Mouse (Mus musculus) layer of hippocampus, postnatal 10 days (tissue): ENCODE results near the gene Cox7a1. TPM values are rescaled to one million over a fixed set of nuclear protein-coding genes. Genes with fewer than 3 reads are reported as not detected.

Experiments used
- DNase-seq, 2 experiments: peaks; one replicate each; pipeline ENCODE4 v3.0.0; 2021; ENCODE audit warnings: low spot score in 2 of 2
- total RNA-seq, 2 experiments: library from RNA; stranded (reverse); gene quantifications; 2 replicates each; pipeline ENCODE4 v1.2.3; 2021

Cox7a1 gene
- total RNA-seq, 2 experiments from 2014 or later = 5.3 to 5.6 TPM

DNA sequence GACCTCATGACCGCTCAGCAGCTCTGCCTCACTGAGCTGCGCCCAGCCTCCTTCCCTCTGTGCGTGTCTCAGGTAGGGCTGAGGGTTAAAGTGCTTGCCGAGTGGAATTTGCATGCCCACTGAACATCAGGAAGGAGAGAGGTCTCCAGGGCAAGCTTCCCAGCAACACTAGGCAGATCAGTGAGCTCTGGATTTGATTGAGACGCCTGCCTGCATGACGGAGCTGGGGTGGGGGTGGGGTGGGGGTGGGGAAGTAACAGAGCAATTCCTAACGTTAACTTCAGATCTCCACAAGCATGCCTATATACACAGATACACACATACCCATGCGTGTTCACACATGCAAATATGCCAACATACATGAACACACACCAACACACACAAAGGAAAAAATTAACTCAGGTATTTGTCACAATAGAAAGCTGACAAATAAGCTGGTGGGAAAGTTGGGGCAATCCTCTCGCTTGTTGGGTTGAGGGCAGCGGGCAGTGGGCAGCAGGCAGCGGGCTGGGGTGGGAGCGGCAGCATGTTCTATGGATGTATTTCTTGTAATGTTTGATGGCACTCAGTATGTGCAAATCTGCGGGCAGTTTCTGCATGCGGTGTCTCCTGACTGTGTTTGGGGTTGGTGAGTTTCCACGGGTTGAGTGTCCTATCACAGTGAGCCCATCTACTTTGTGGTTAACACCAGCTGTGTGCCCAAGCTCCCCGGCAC is 35.5 kb downstream of the Cox7a1 start:
- peak; percentile 59 to 71 for DNase-seq

DNA sequence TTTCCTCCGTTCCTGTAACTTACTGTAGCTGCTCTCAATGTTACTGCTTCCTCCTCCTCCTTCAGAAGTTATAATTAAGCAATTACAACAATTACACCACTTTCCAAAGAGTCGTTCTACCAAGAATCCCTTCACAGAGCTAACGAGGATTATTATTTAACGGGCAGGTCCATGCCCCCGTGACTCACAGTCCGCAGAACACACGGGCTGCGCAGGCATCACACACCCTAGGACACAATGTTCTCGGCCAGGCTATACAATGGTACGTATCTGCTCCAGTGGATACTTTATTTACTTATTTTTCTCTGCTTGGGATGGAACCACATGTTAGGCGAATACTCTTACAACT is 36.0 kb downstream of the Cox7a1 start:
- no peak for DNase-seq

DNA sequence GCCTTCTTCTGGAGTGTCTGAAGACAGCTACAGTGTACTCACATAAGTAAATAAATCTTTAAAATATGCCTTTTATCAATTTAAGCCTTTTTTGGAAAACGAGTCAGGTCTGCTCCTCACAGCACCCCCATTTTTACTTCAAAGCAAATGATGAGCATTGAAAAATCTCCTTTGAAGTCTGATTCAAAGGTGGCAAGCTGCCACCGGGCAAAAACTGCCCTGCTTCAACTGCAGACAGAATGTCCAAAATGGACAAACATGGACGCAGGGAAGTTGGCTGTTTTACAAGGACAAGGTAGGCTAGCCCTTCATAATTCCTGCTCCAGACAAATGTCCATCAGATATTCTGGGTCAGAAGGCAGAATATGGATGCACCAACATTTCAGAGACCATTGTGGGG is 37.5 kb downstream of the Cox7a1 start:
- DNase-seq = no peak

DNA sequence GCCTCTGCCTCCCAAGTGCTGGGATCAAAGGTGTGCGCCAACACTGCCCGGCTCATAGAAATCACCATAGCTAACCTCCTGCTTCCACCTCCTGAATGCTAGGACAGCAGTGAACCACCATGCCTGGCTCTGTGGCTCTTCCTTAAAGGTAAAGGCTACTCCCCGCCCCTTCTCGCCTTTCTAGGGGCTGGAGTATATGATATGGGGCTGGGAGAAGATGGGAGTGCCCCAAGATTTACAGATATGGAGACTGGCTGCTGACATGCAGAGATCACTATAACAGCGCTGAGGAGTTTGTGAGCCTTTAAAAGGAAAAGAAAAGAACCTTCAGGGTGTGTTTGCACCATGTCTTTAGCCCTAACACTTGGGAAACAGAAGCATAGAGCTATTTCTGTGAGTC is 38.3 kb downstream of the Cox7a1 start:
- no peak for DNase-seq

GRCm38 (mm10) chr7:30224206-30224605 is 40.3 kb downstream of the Cox7a1 start:
- no peak for DNase-seq

GRCm38 (mm10) chr7:30231328-30231668 is 47.4 kb downstream of the Cox7a1 start:
- no peak for DNase-seq

- DNase-seq = peak; percentile 97 to 98
Measured at GRCm38 (mm10) chr7:30231669-30232454, 47.9 kb downstream of the Cox7a1 start, which contains the start of the genes Polr2i and Tbcb. TSS of gene Polr2i (plus strand) at chr7:30231948. TSS of gene Tbcb (minus strand) at chr7:30232272.

DNA sequence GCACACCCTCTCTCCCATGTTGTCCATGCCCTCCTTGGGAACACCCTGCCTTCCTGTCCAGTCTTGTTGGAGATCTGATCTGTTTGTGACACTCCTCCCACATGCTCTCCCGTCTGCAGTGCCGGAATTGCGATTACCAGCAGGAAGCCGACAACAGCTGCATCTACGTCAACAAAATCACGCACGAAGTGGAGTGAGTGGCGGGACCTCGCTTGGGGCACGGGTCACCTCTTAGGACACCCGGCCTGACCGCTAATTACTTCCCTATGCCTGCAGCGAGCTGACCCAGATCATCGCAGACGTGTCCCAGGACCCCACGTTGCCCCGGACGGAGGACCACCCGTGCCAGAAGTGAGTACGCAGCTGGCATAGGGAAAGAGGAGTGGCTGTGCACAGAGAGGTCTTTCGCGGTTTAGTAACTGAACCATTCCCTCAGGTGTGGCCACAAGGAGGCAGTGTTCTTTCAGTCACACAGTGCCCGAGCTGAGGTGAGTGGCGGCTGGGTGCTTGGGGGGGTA is 48.7 kb downstream of the Cox7a1 start:
- peak; percentile 68 to 72 for DNase-seq

GRCm38 (mm10) chr7:30233387-30233786 is 49.4 kb downstream of the Cox7a1 start:
- peak in 1 of 2 experiments; percentile 41 for DNase-seq

DNA sequence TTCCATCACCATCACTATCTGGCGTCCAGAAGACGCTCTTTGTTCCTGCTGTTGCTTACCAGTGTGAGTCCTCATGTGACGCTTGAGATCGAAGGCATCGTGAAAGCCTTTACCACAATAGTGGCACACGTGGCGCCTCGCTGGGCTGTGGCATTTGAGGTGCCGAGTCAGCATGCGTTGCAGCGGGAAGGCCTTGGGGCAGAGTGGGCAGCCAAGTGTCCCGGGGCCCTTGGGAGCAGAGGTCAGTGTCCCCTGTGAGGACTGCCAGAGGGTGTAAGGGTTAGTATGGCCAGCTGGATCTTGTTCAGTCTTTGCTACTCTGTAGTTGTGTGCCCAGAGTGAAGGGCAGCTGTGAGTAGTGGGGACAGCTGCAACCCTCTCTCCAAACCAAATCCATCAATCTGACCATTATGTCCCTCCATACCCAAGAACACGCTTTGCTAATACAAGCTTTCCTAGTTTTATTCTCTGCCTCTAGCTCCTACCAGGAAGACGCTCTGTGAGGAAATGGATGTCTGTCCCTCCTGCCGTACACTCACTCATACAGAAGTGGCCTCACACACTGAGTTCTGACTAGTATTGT is 50.4 kb downstream of the Cox7a1 start:
- no peak for DNase-seq

GRCm38 (mm10) chr7:30235091-30235490 is 51.1 kb downstream of the Cox7a1 start:
- DNase-seq = no peak

GRCm38 (mm10) chr7:30235625-30236024 is 51.7 kb downstream of the Cox7a1 start, which contains the start of gene Ovol3:
TSS of gene Ovol3 (minus strand) at chr7:30235725.
- DNase-seq = no peak

Other genes with a start within 250 kb of the Cox7a1 start
- gene Zfp74, start 230.1 kb upstream of the Cox7a1 start, total RNA-seq = 10 to 100 TPM; 21.3 to 22.0 TPM
- gene Zfp568, start 200.2 kb upstream of the Cox7a1 start, total RNA-seq = 1 to 10 TPM; 4.7 to 5.9 TPM
- gene Zfp14, start 132.8 kb upstream of the Cox7a1 start, total RNA-seq = 1 to 10 TPM; 8.5 to 8.7 TPM
- 1 to 10 TPM; 3.2 to 4.1 TPM for gene Zfp82, start 111.2 kb upstream of the Cox7a1 start, total RNA-seq
- gene Gm26920, start 93.7 kb upstream of the Cox7a1 start, total RNA-seq = 1 to 10 TPM in 1 of 2 experiments, not detected in 1; 2.2 TPM
- 10 to 100 TPM; 10.3 to 13.1 TPM for gene Zfp566, start 93.6 kb upstream of the Cox7a1 start, total RNA-seq
- gene Zfp260, start 89.4 kb upstream of the Cox7a1 start, total RNA-seq = 10 to 100 TPM; 54.7 to 62.8 TPM
- gene Zfp382, start 62.2 kb upstream of the Cox7a1 start, total RNA-seq = 10 to 100 TPM; 28.0 to 32.8 TPM
- 10 to 100 TPM; 52.7 to 56.3 TPM for gene Zfp146, start 14.4 kb upstream of the Cox7a1 start, total RNA-seq
- 100 to 1,000 TPM; 215 to 229 TPM for gene Capns1, start 14.7 kb downstream of the Cox7a1 start, total RNA-seq
- 10 to 100 TPM; 57.5 to 71.1 TPM for gene Polr2i, start 47.8 kb downstream of the Cox7a1 start, total RNA-seq
- gene Tbcb, start 48.1 kb downstream of the Cox7a1 start, total RNA-seq = 100 to 1,000 TPM; 157 to 171 TPM
- gene Ovol3, start 51.6 kb downstream of the Cox7a1 start, total RNA-seq = not detected
- gene Thap8, start 96.0 kb downstream of the Cox7a1 start, total RNA-seq = under 1 TPM in 1 of 2 experiments, not detected in 1; 0.27 TPM
- gene Wdr62, start 96.3 kb downstream of the Cox7a1 start, total RNA-seq = 1 to 10 TPM; 2.5 to 4.5 TPM
- 100 to 1,000 TPM; 572 to 600 TPM for gene Clip3, start 107.6 kb downstream of the Cox7a1 start, total RNA-seq
- 10 to 100 TPM; 41.6 to 45.5 TPM for gene Alkbh6, start 124.6 kb downstream of the Cox7a1 start, total RNA-seq
- gene Syne4, start 130.7 kb downstream of the Cox7a1 start, total RNA-seq = 1 to 10 TPM; 3.2 to 6.4 TPM
- gene E130208F15Rik, start 137.6 kb downstream of the Cox7a1 start, total RNA-seq = under 1 TPM; 0.48 to 0.69 TPM
- 1 to 10 TPM; 7.8 to 9.4 TPM for gene Sdhaf1, start 139.8 kb downstream of the Cox7a1 start, total RNA-seq
- 10 to 100 TPM; 42.8 to 43.6 TPM for gene Lrfn3, start 178.6 kb downstream of the Cox7a1 start, total RNA-seq
- 10 to 100 TPM; 21.9 to 24.0 TPM for gene Tyrobp, start 229.6 kb downstream of the Cox7a1 start, total RNA-seq
- gene Hcst, start 235.7 kb downstream of the Cox7a1 start, total RNA-seq = 1 to 10 TPM in 1 of 2 experiments, under 1 TPM in 1; 0.91 to 1.8 TPM
- 1 to 10 TPM; 2.2 to 3.0 TPM for gene Nfkbid, start 237.6 kb downstream of the Cox7a1 start, total RNA-seq